Mouse (Mus musculus): Measurements from ENCODE around the gene Tns3.

DNA sequence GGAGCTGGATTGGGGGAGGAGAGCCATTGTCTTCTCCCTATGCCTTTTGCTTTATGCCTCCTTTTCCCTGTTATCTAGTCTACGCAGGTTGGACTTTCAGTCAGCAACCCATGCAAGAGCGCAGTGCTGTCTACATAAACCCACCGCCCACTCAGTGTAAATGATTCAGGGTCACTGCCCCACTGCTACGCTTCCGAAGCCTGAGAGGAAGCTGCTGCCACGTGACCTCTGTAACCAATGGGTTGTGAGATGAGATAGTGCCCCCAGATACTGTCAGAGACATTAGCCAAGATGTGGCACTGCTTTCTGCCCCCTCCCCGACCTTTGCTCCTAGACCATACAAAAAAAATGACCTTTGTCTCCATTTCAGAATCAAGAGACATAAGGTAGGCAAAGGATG is 268.0 kb downstream of the Tns3 start:
- no peak for TF ChIP-seq POLR2A (IDR thresholded peaks at IDR 0.05; ENCODE audit: control insufficient read depth, extremely low read depth, insufficient read depth, low read length, poor library complexity)
- TF ChIP-seq CTCF (IDR thresholded peaks at IDR 0.05; ENCODE audit: borderline replicate concordance, control insufficient read depth, extremely low read depth, insufficient read depth, low read length, poor library complexity): no peak

All from thymus, adult 2 months (tissue).